ENCODE assay signal across 14 mouse cellular contexts in the genomic region with DNA sequence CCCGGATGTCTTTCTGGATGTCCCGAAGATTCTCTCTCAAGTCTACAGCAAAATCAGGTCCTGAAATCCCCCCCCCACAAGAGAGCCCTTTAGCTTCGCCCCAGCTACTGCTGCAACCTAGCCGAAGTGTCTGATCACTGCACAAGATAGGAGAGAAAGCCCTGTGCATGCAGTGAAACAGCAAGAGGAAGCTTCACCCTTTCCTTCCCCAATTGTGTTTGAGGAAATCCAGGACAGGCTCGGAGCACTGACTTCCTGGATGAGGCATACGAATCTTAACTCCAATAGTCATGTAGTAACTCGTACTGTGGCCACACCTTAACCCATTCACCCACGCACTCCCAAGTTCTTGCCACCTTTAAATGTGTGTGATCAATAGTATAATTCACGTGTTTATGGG.
DNase-seq lines count a peak whose midpoint lies in the region; ATAC-seq lines count a peak whose summit lies in the region.
"Had no signal": no experiment of that assay in that cellular context is flagged by ENCODE, and none has a peak within 500 bp of the region (broad histone marks: within the 10 kb centered on the region; RNA-seq: fewer than 3 reads in every experiment).

No protein-coding gene starts in this region.

- no peak overlapping the region for H3K4me2 ChIP-seq in forebrain, embryonic 11.5 days (ENCODE audit: low read depth, low read length, severe bottlenecking)
- H3K4me2 ChIP-seq: embryonic facial prominence, embryonic 12.5 days had no signal

- H3K4me1 ChIP-seq in forebrain, embryonic 11.5 days (replicated peaks; ENCODE audit: control insufficient read depth, insufficient read depth, low read length), result no peaks in the 10 kb centered on the region
- H3K4me1 ChIP-seq: embryonic facial prominence, embryonic 12.5 days had no signal

- H3K27me3 ChIP-seq in forebrain, embryonic 11.5 days (ENCODE audit: control insufficient read depth, insufficient read depth, low read length), result no peaks in the 10 kb centered on the region
- H3K27me3 ChIP-seq: embryonic facial prominence, embryonic 12.5 days had no signal

- H3K9ac ChIP-seq in forebrain, embryonic 11.5 days (ENCODE audit: low read length), result no peak overlapping the region
- H3K9ac ChIP-seq: embryonic facial prominence, embryonic 12.5 days had no signal

- WGBS in forebrain, embryonic 11.5 days, result 83% methylated on average over 9 of the region's 9 CpGs

- H3K9me3 ChIP-seq in forebrain, embryonic 11.5 days (ENCODE audit: control insufficient read depth, low read length), result no peaks in the 10 kb centered on the region
- H3K9me3 ChIP-seq: embryonic facial prominence, embryonic 12.5 days had no signal

- H3K27ac ChIP-seq in forebrain, embryonic 11.5 days (ENCODE audit: low read depth, low read length), result no peak overlapping the region
- H3K27ac ChIP-seq: embryonic facial prominence, embryonic 12.5 days had no signal

- no peaks in the 10 kb centered on the region for H3K36me3 ChIP-seq in forebrain, embryonic 11.5 days (ENCODE audit: control insufficient read depth, insufficient read depth, low read length)
- H3K36me3 ChIP-seq: embryonic facial prominence, embryonic 12.5 days had no signal

- H3K4me3 ChIP-seq in forebrain, embryonic 11.5 days (ENCODE audit: low read depth, low read length), result no peak overlapping the region
- H3K4me3 ChIP-seq: embryonic facial prominence, embryonic 12.5 days; myocyte had no signal

- peak; percentile 9 for DNase-seq in gastrocnemius, postnatal 25 days
- DNase-seq in gastrocnemius, postnatal 10 days, result no peak
- DNase-seq in kidney, adult 9 months, result peak; percentile 49
- DNase-seq in lung, postnatal 10 days, result peak; percentile 62
- no peak for DNase-seq in forebrain, embryonic 11.5 days (ENCODE audit: low spot score)
- DNase-seq in urinary bladder, adult 2 months (ENCODE audit: low spot score), result no peak
- no peak for DNase-seq in yolk sac, embryonic 10.5 days (ENCODE audit: low spot score)
- DNase-seq: adrenal gland, postnatal 10 days; B cell, adult 2 months; cerebellum, adult 2 months had no signal

- peak; percentile 63 for ATAC-seq in granulocyte monocyte progenitor cell, adult 5-6 weeks (replicated peaks; ENCODE audit: poor library complexity, severe bottlenecking)
- no peak for ATAC-seq in forebrain, embryonic 11.5 days (replicated peaks; ENCODE audit: low FRiP score)
- ATAC-seq: forebrain, embryonic 14.5 days had no signal

Comparison
In these comparisons a context has a peak if more than half of its experiments do, and no peak if none do; other contexts are left out.
1. DNase-seq: peak in gastrocnemius, postnatal 25 days (single experiment), kidney, adult 9 months (single experiment) and lung, postnatal 10 days (single experiment); none in gastrocnemius, postnatal 10 days (single experiment), forebrain, embryonic 11.5 days (single experiment), urinary bladder, adult 2 months (single experiment) and yolk sac, embryonic 10.5 days (single experiment).